Mouse (Mus musculus) spleen, adult 12 weeks (tissue): ENCODE results near the gene Grsf1.

Experiments used
- DNase-seq: peaks from one replicate; pipeline ENCODE4 v3.0.0; 2022; ENCODE audit warnings: low spot score

Grsf1 gene

DNA sequence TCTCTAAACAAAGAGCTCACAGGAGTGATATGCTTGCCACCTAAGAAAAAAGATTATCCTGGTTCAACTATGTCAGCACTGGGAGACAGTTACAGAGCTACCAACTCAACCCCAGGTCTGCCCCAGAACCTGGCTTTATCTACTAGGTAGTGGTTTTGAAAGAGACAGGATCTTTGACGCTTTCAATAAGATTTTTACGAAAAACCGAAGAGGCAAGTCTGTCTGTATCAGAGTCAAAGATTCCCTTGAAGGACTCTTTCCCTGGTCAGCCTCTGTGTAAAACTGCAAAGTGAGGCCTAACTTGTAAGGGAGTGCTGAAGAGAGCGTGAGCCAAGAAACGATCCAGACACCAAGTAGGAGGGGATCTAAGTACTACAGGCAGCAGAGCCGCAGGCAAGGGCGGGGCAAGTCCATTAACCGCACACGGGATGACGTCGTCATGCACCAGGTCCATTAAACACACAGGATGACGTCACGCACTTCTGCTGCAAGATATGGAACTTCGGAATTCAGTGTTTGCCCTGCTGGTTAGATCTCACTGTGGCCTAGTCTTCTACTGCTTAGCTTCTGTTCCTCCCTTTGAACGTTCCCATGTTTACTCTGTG, 12.7 kb upstream of the Grsf1 start:
- DNase-seq = no peak

- DNase-seq = no peak
These were observed 12.0 kb upstream of the Grsf1 start for GRCm38 (mm10) chr5:88687996-88688406.

- DNase-seq = no peak
These were observed 9.9 kb upstream of the Grsf1 start for GRCm38 (mm10) chr5:88685745-88686299.

- no peak for DNase-seq
These were observed 9.3 kb upstream of the Grsf1 start for GRCm38 (mm10) chr5:88685306-88685705.

DNA sequence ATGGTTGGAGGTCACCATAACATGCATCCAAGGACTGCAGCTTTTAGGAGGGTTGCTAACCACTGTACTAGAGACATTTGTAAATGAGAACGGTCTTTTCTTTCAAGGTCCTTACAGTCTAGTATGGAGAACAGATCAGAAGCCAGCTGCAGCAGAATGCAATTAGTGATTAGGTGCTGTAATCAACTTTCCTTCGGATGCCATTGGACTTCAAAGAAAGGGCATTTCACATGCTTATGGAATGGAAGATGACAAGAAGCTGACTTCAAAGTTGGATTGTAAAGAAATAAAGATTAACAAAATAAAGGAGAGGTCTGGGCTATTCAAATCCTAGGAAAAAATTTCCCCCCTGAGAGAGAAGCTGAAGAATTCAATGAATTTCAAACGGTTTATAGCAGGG, 8.3 kb upstream of the Grsf1 start:
- DNase-seq = no peak

- DNase-seq = no peak
These were observed 7.7 kb upstream of the Grsf1 start for GRCm38 (mm10) chr5:88683706-88684105.

DNA sequence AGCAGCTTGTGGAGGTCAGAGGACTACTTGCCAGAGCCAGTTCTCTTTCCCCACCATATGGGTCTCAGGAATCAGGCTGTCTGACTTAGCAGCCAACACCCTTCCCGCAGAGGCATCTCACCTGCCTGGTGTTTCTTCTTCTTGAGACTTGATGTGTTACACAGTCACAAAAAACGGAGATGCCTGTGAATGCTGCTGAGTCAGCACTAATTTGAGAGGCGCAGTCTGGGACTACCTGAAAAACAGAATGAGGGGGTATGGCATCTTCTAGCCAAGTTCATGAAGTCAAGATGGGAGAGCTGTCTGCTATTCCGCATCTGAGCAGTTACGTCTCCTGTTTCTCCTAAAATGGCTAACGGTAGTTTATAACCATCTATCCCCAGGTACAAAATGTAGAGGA, 4.6 kb upstream of the Grsf1 start:
- DNase-seq = no peak

- no peak for DNase-seq
These were observed 3.4 kb upstream of the Grsf1 start for GRCm38 (mm10) chr5:88679341-88679740.

- no peak for DNase-seq
These were observed 3.0 kb upstream of the Grsf1 start for GRCm38 (mm10) chr5:88678929-88679328.

DNA sequence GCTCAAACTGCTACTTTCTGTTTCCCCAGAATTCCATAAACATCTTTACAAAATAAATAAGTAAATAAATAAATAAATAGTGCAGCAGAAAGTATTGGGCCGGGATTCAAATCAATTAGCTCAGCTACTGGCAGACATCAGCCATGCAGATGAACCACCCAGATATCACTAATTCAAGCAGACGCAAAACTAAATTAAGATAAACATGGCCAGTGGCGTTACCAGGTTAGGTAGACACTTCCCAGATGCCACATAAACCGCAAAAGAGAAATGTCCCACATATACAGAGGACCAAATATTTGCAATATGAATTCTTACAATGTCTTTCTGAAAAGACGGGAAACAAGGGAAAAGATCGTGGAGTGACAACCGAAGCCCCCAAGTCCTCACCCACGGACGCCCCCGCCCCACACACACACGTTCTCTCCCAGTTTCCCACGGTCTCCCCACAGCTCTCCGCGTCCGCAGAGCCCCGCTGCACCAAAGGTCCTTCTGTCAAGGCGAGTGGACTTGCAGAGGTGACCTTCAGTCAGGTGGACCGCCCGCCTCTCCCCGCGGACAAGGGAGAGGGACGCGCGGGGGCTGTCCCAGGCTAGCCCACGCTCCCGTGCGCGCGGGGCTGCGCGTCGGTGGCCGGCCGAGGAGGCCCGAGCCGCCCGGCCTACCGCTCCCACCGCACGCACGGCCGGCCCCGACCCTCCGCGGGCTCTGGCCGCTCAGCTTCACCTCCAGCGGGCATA, 1.1 kb downstream of the Grsf1 start:
- peak; percentile 21 for DNase-seq

DNA sequence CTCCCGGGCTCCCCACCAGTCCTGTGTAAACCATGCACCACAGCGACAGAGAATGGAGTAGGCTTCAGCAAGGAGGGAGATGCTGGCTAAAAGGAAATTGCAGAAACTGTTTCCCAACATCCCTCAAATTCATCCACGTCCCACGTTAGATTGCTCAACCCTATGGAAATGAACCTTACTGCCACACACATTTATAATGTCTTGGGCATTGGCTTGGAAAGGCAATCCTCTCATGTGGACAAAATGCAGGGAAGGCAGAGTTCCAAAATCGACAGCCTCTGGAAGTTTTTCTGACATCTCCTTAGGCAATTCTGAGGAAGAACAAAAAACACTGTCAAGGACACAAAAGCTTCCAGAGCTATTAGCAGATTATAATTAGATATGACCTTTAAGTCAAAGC, 12.1 kb downstream of the Grsf1 start:
- no peak for DNase-seq

DNA sequence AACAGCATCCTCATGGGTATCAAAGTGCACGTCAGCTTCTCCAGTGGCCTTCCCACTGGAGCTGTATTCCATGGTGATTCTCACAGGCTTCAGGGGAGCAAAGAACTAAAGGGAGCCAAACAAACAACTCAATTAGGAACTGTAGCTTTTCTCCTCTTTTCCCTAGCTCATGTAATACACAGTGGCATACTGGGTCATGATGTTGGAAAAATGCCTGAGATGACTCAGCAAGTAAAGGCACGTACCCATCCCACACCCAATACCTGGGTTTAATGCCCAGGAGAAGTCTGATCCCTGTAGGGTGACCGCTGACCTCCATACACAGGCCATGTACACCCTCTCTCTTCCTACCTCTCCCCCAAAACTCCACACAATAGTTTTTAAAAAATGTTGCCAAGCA, 12.8 kb downstream of the Grsf1 start:
- no peak for DNase-seq

GRCm38 (mm10) chr5:88657868-88658267, 18.1 kb downstream of the Grsf1 start:
- no peak for DNase-seq

- no peak for DNase-seq
These were observed 23.4 kb downstream of the Grsf1 start for GRCm38 (mm10) chr5:88652589-88652988.

DNA sequence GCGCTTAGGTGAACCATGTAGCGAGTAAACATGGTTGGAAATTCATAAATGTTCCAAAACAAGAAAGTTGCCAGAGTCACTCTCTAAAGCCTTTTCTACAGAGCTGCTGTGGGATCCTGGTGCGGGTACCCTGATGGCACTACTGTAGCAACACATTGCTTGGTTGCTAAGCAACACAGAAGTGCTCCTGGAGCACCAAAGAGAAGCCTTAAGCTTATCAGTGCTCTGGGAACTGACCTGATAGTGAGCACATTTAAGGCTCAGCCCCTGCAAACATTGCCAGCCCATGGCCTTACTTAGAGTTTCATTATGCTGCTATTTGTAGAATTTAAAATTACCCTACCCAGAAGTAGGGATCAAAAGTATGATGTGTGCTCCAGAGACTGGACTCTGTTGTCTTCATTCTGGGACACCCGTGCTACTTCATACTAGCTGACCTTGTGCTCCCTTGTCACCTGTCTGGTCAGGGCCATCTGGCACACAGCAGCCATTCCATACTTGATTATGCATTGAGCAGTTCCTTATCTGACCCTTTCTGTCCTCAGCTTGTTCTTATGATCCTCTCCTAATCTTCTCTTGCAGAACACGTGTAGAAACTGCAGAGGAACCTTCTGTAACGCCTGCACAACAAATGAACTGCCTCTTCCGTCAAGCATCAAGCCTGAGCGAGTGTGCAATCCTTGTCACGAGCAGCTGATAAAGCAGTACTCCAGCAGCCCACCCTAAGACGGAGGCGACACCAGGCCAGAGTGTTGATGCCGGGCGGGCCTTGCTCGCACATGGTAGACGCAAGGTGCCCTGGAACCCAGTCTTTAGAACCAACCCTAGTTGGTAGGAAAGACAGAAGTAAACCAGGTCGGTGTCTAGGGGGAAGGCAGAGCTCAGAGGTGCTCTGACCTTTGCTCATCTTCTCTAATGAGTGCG, 26.5 kb downstream of the Grsf1 start:
- DNase-seq = no peak

- no peak for DNase-seq
These were observed 30.6 kb downstream of the Grsf1 start for GRCm38 (mm10) chr5:88645405-88645804.

DNA sequence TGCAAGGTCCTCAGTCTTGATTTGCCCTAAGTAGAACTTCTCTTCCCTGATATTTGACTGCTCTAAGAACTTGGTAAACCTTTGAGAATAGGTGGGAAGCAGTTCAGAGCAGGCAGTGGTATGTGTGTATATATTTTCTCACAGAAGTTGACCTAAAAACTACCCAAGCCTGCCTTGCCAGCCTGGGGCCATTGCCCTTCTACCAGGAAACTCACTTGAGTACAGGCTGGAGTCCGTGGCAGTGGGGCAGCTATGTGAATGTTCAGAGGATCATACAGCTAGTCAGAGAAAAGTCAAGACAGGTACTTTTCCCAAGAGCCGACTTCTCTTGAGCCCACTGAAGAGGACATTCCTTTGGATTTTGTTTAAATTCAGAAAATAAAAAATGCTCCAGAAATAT, 31.1 kb downstream of the Grsf1 start:
- DNase-seq = no peak

- DNase-seq = no peak
These were observed 32.5 kb downstream of the Grsf1 start for GRCm38 (mm10) chr5:88643491-88643890.

- DNase-seq = no peak
These were observed 33.2 kb downstream of the Grsf1 start for GRCm38 (mm10) chr5:88642786-88643185.

DNA sequence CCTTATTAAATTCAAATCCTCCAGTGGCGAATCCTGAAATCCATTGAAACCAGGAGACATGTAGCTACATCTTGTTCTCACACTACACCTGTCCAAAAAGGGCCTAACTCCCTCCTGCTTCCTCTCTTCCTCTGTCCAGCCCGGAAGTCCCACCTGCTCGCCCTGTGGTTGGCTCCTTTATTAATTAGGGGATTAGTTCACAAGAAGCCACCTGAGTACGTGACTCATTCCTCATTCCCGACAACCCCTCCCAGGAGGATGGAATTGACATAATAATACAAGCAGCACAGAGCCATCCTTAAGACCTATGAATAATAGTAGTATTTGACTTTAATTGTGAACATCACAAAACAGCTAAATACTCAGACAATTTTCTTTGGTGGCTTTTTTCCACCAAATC, 41.9 kb downstream of the Grsf1 start:
- DNase-seq = no peak

DNA sequence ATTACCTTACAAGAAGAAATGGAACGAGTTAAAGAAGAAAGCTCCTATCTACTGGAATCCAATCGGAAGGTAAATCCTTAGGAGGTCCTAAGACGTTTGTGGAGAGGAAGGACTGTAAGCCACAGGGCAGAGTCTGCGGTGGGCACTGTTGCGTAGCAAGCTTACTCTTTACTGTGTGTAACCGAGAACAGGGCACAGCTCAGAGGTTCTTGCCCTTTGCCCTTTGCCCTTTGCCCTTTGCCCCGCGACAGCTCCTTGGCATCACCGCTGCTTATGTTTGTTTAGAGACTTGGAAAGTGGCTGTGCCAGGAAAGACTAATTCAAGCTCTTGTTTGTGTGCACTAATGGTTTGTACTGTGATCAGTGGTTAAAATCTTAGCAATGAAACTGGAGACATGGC, 43.5 kb downstream of the Grsf1 start:
- no peak for DNase-seq

- no peak for DNase-seq
These were observed 44.4 kb downstream of the Grsf1 start for GRCm38 (mm10) chr5:88631545-88631944.

DNA sequence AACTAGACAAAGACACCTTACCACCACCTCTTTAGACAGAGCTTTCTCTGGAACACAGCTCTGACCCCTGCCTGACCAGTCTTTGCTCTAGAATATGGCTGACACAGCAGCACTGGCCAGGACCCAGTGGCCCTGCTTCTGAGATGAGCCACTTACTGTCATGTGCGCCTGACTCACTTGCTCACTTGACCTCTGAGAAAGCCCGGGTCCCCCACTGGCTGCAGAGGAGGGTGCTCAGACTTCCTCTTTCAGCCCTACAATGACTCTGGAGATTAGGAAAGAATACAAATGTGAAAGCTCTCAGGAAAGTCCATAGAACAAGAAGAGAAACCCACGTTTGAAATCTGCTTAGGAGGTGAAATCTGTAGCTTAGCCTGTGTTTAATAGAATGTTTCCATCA, 45.1 kb downstream of the Grsf1 start:
- no peak for DNase-seq
